Mouse (Mus musculus) midbrain, postnatal 0 days (tissue): ENCODE results near the gene Gm42421. TPM values are rescaled to one million over a fixed set of nuclear protein-coding genes. Genes with fewer than 3 reads are reported as not detected.

Experiments used
- ATAC-seq: fragments of 200-750 bp; cut with Nextera tagmentation; 2 replicates; pipeline ENCODE4 v1.8.0; 2017; ENCODE audit warnings: moderate number of reproducible peaks, mild to moderate bottlenecking, moderate TSS enrichment, moderate library complexity; ENCODE audit not compliant: low FRiP score
- DNase-seq: peaks from one replicate; pipeline ENCODE4 v3.0.0-alpha.2; 2015; ENCODE audit warnings: low spot score
- H3K27ac ChIP-seq: fragments of 300-500 bp; sonication (generic); 2 replicates; pipeline ENCODE4 v1.5.1; 2014; ENCODE audit warnings: low read depth, mild to moderate bottlenecking, low read length, mixed read lengths
- H3K27me3 ChIP-seq: fragments of 300-500 bp; sonication (generic); 2 replicates; pipeline ENCODE4 v1.6.1; 2014; ENCODE audit warnings: low read length, control low read depth, mixed read lengths; ENCODE audit not compliant: insufficient read depth
- H3K36me3 ChIP-seq: fragments of 300-500 bp; sonication (generic); 2 replicates; pipeline ENCODE4 v1.6.1; 2014; ENCODE audit warnings: low read length, control low read depth, mixed read lengths; ENCODE audit not compliant: insufficient read depth
- H3K4me1 ChIP-seq: fragments of 300-500 bp; sonication (generic); 2 replicates; pipeline ENCODE4 v1.6.1; 2014; ENCODE audit warnings: mild to moderate bottlenecking, control low read depth, antibody characterized with exemption, low read length, mixed read lengths; ENCODE audit not compliant: insufficient read depth
- H3K4me2 ChIP-seq: fragments of 300-500 bp; sonication (generic); 2 replicates; pipeline ENCODE4 v1.6.1; 2014; ENCODE audit warnings: low read depth, mild to moderate bottlenecking, low read length, mixed read lengths; ENCODE audit not compliant: poor library complexity, severe bottlenecking
- H3K4me3 ChIP-seq: fragments of 300-500 bp; sonication (generic); 2 replicates; pipeline ENCODE4 v1.5.1; 2014; ENCODE audit warnings: low read depth, mild to moderate bottlenecking, low read length, moderate library complexity
- H3K9ac ChIP-seq: fragments of 300-500 bp; sonication (generic); replicated peaks from 2 replicates; pipeline ENCODE4 v1.6.1; 2014; ENCODE audit warnings: mild to moderate bottlenecking, low read length, moderate library complexity, mixed read lengths; ENCODE audit not compliant: poor library complexity, severe bottlenecking
- H3K9me3 ChIP-seq: fragments of 300-500 bp; sonication (generic); 2 replicates; pipeline ENCODE4 v1.6.1; 2016; ENCODE audit warnings: low read length, control low read depth
- CTCF ChIP-seq: IDR thresholded peaks from 2 replicates; pipeline ENCODE4 v1.5.1; 2016; ENCODE audit warnings: antibody characterized with exemption, mild to moderate bottlenecking
- WGBS: fragments of 180-500 bp; shearing (Covaris S2); extraction: QIAGEN DNeasy Blood & Tissue Kit; methylation state at CpG from one replicate; pipeline ENCODE4 v1.1.7; 2014; 5-methylcytosine and 5-hydroxymethylcytosine counted together
- polyA plus RNA-seq: library from polyadenylated mRNA; unstranded; fragments of >200 nt; fragmentation: Nextera tagmentation; extraction: Ambion mirVana; gene quantifications from 2 replicates; pipeline ENCODE4 v1.2.1, GENCODE M21; 2015
- total RNA-seq: library from RNA; depleted of rRNA; stranded (reverse); fragments of >200 nt; gene quantifications from 2 replicates; pipeline ENCODE4 v1.2.3, GENCODE M21; 2014

The Gm42421 gene
- total and polyA plus RNA-seq, 2 experiments from 2014 or later: 2.4 TPM; not detected in 1

DNA sequence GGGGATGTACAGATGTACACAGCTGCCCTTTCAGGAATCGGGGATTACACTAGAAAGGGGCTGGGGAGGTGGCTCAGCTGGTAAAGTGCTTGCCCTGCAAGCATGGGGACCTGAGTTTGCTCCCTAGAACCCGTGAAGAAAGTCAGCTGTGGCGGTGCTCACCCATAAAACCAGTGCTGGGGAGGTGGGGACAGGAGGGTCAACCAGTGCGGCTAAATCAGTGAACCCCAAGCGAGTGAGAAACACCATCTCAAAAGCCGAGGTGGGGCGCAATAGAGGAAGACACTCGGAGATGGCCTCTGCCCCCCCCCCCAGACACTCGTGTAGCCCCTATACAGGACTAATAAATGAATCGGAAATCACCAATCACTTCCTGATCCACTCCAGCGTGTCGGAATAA is 38.7 kb downstream of the Gm42421 start:
- no peak for ATAC-seq
- WGBS: 92% methylated on average over 12 of the region's 12 CpGs

DNA sequence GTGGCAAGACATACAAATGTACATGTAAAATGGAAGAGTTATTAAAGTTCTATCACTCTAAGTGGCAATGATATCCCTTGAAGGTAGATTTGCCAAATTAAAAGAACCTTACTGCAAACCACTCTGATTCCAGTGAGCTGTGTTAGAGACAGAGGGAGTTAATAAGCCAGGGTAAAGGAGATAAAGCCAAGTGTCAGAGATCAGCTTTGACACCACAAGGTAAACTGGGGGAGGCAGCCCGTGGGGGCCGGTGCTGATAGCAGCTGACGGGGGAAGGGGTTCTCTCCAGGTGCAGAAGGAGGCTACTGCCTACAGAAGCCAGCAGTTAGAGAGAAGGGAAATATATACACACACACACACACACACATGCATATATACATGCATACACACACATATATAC is 44.7 kb downstream of the Gm42421 start:
- no peak overlapping the region for H3K9ac ChIP-seq
- no peak overlapping the region for H3K4me2 ChIP-seq
- no peaks in the 10 kb centered on the region for H3K27me3 ChIP-seq
- 63% methylated on average over 3 of the region's 3 CpGs for WGBS
- DNase-seq: no peak
- no peak overlapping the region for H3K27ac ChIP-seq
- H3K4me3 ChIP-seq: no peak overlapping the region
- H3K36me3 ChIP-seq: no peaks in the 10 kb centered on the region
- TF ChIP-seq CTCF: no peak
- no peaks in the 10 kb centered on the region for H3K9me3 ChIP-seq
- ATAC-seq: no peak
- no peaks in the 10 kb centered on the region for H3K4me1 ChIP-seq

More for the DNA sequence above, 38.7 kb downstream of the Gm42421 start:
- Histone ChIP-seq H3K27me3 (no peaks in the 10 kb centered on the region), H3K4me1 (no peaks in the 10 kb centered on the region), H3K4me2 (no peak overlapping the region), H3K36me3 (no peaks in the 10 kb centered on the region; the same call in 1 of the 2 replicates), H3K9me3 (no peaks in the 10 kb centered on the region), H3K27ac (no peak overlapping the region), H3K9ac (no peak overlapping the region), H3K4me3 (no peak overlapping the region)
- DNase-seq: no peak
- no peak for TF ChIP-seq CTCF

DNA sequence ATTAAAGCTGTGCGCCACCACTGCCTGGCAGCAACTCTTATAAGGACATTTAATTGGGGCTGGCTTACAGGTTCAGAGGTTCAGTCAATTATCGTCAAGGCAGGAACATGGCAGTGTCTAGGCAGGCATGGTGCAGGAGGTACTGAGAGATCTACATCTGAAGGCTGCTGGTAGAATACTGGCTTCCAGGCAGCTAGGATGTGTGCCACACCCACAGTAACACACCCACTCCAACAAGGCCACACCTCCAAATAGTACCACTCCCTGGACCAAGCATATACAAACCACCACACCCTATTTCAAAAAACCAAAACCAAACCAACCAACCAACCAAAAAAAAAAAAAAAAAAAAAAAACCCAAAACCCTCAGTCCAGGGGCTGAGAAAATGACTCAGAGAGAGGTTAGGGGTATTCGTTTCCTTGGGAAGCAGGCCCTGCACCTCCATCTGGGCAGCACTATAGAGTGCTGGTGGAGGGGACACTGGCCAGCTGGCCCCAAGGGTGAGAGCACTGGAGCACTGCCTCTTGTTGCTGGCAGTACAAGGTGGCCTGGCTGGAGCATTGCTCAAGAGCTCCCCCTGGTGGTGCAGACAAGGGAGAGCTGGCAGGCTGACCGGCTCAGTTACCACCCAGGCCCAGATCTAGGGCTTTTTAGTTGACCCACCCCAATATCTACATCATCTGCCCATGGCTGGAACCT is 47.1 kb downstream of the Gm42421 start:
- DNase-seq (peak; percentile 55), ATAC-seq (no peak; the same call in 1 of the 2 replicates)
- no peak overlapping the region for H3K9ac ChIP-seq
- H3K36me3 ChIP-seq: no peaks in the 10 kb centered on the region
- no peak overlapping the region for H3K4me2 ChIP-seq
- H3K4me3 ChIP-seq: no peak overlapping the region
- WGBS: 50% methylated on average over 4 of the region's 4 CpGs
- no peak overlapping the region for H3K27ac ChIP-seq
- H3K27me3 ChIP-seq: no peaks in the 10 kb centered on the region
- no peaks in the 10 kb centered on the region for H3K4me1 ChIP-seq
- no peaks in the 10 kb centered on the region for H3K9me3 ChIP-seq
- TF ChIP-seq CTCF: peak; percentile 78

DNA sequence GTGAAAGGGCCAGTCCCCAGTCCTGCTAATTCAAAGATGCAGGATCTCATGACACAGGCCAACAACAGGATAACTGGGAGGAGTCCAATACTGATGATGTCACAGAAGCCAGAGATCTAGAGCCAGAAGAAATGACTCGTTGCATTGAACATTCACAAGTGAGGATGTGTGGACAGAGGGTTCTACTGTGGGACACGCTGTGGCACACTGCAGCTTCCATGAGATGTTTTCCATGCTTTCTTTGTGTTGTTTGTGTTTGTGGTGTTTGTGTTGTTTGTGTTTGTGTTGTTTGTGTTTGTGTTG is 47.6 kb downstream of the Gm42421 start:
- Histone ChIP-seq H3K36me3 (no peaks in the 10 kb centered on the region), H3K27me3 (no peaks in the 10 kb centered on the region), H3K4me3 (no peak overlapping the region), H3K4me2 (no peak overlapping the region), H3K4me1 (no peaks in the 10 kb centered on the region), H3K27ac (no peak overlapping the region), H3K9me3 (no peaks in the 10 kb centered on the region), H3K9ac (no peak overlapping the region)
- DNase-seq (no peak), ATAC-seq (no peak)
- TF ChIP-seq CTCF: no peak
- WGBS: 56% methylated on average over 2 of the region's 2 CpGs

DNA sequence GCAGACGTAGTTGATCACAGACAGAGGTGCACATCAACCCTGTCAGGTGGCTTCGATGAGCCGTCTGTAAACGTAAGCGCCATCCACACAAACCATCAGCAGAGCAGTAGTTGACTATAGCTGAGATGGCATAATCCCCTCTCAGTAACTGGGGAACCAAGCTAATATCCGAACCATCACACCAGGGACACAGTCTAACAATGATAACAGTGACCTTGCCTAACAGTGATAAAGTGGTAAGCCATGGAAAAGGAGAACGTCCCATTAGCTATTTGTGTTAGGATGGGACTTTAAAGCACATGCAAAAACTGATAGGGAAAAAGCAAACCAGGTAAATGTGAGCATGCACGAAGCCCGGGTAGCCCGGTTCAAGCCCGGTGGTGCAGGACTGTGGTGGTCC is 48.3 kb downstream of the Gm42421 start:
- ATAC-seq (no peak), DNase-seq (no peak)
- H3K27me3 ChIP-seq: no peaks in the 10 kb centered on the region
- 87% methylated on average over 11 of the region's 11 CpGs for WGBS
- no peak overlapping the region for H3K4me2 ChIP-seq
- H3K27ac ChIP-seq: no peak overlapping the region
- H3K4me1 ChIP-seq: no peaks in the 10 kb centered on the region
- no peaks in the 10 kb centered on the region for H3K36me3 ChIP-seq
- no peaks in the 10 kb centered on the region for H3K9me3 ChIP-seq
- H3K9ac ChIP-seq: no peak overlapping the region
- no peak for TF ChIP-seq CTCF
- no peak overlapping the region for H3K4me3 ChIP-seq

DNA sequence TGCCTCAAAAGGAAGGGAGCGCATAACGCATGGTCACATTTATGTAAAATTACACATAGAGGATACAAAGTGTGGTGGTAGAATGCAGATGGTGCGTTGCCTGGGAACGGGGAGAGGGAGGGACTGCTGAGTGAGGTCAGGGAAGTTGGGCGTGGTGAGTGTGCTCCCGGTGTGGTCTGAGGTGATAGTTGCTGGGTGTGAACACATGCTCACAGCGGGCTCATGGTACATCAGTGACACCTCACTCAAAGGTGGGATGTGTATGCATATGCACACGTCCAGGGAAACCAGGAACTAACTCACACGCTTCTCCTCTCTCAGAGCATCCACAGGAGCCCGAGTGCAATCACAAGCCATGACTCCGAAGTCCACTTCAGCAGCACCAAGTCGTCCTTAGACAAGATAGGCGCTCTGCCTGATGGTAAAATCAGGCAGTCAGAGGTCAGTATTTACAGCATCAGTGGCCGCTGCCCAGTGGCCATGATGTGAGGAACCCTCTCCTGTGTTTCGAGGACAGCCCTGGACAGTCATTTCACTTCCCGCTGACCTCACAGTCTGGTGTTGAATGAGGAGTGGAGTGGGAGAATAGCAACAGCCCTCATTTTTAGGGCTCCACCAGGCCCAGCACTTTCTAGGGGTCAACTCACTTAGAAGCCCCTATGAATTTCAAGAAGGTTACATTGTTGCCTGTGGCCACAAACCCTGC is 48.9 kb downstream of the Gm42421 start:
- H3K27me3 ChIP-seq: no peaks in the 10 kb centered on the region
- H3K9ac ChIP-seq: no peak overlapping the region
- WGBS: 82% methylated on average over 16 of the region's 16 CpGs
- H3K4me3 ChIP-seq: no peak overlapping the region
- H3K36me3 ChIP-seq: no peaks in the 10 kb centered on the region
- DNase-seq (no peak), ATAC-seq (no peak)
- TF ChIP-seq CTCF: no peak
- no peak overlapping the region for H3K27ac ChIP-seq
- H3K4me1 ChIP-seq: no peaks in the 10 kb centered on the region
- no peaks in the 10 kb centered on the region for H3K9me3 ChIP-seq
- H3K4me2 ChIP-seq: no peak overlapping the region
